Mouse (Mus musculus) hindbrain, embryonic 11.5 days (tissue): ENCODE data around the gene Colgalt2. TPM values are rescaled to one million over a fixed set of nuclear protein-coding genes. Genes with fewer than 3 reads are reported as not detected.

Experiments
- ATAC-seq: fragments of 200-750 bp; cut with Nextera tagmentation; 2 replicates; pipeline ENCODE4 v1.8.0; 2017; ENCODE audit warnings: mild to moderate bottlenecking, moderate TSS enrichment, moderate library complexity; ENCODE audit not compliant: low FRiP score
- DNase-seq: peaks from one replicate; pipeline ENCODE4 v3.0.0-alpha.2; 2015; ENCODE audit warnings: low spot score
- H3K27ac ChIP-seq: fragments of 300-500 bp; sonication (generic); 2 replicates; pipeline ENCODE4 v1.5.1; 2014; ENCODE audit warnings: mild to moderate bottlenecking, low read depth, low read length
- H3K27me3 ChIP-seq: fragments of 300-500 bp; sonication (generic); 2 replicates; pipeline ENCODE4 v1.6.1; 2014; ENCODE audit warnings: mild to moderate bottlenecking, low read length, moderate library complexity, mixed read lengths; ENCODE audit not compliant: control insufficient read depth, insufficient read depth
- H3K36me3 ChIP-seq: fragments of 300-500 bp; sonication (generic); 2 replicates; pipeline ENCODE4 v1.6.1; 2014; ENCODE audit warnings: mild to moderate bottlenecking, low read length, moderate library complexity, mixed read lengths; ENCODE audit not compliant: control insufficient read depth, insufficient read depth
- H3K4me1 ChIP-seq: fragments of 300-500 bp; sonication (generic); replicated peaks from 2 replicates; pipeline ENCODE4 v1.6.1; 2014; ENCODE audit warnings: low read length, mixed read lengths; ENCODE audit not compliant: control insufficient read depth, insufficient read depth
- H3K4me2 ChIP-seq: fragments of 300-500 bp; sonication (generic); replicated peaks from 2 replicates; pipeline ENCODE4 v1.6.1; 2014; ENCODE audit warnings: mild to moderate bottlenecking, low read depth, low read length
- H3K4me3 ChIP-seq: fragments of 300-500 bp; sonication (generic); 2 replicates; pipeline ENCODE4 v1.5.1; 2014; ENCODE audit warnings: low read depth, low read length
- H3K9ac ChIP-seq: fragments of 300-500 bp; sonication (generic); 2 replicates; pipeline ENCODE4 v1.6.1; 2014; ENCODE audit warnings: low read depth, low read length
- H3K9me3 ChIP-seq: fragments of 300-500 bp; sonication (generic); 2 replicates; pipeline ENCODE4 v1.6.1; 2016; ENCODE audit warnings: low read length; ENCODE audit not compliant: control insufficient read depth
- WGBS: fragments of 180-500 bp; shearing (Covaris S2); extraction: QIAGEN DNeasy Blood & Tissue Kit; methylation state at CpG from one replicate; pipeline ENCODE4 v1.1.7; 2014; 5-methylcytosine and 5-hydroxymethylcytosine counted together
- polyA plus RNA-seq: library from polyadenylated mRNA; unstranded; fragments of >200 nt; fragmentation: Nextera tagmentation; extraction: Ambion mirVana; gene quantifications from 2 replicates; pipeline ENCODE4 v1.2.1, GENCODE M21; 2014

The Colgalt2 gene
- polyA plus RNA-seq, 1 experiment from 2014 or later: 2.7 TPM

GRCm38 (mm10) chr1:152542747-152543378 is 143.2 kb downstream of the Colgalt2 start:
- no peak for ATAC-seq
- Histone ChIP-seq H3K4me2 (no peak overlapping the region), H3K9me3 (no peaks in the 10 kb centered on the region), H3K4me1 (no peaks in the 10 kb centered on the region), H3K27ac (no peak overlapping the region), H3K9ac (no peak overlapping the region), H3K27me3 (no peaks in the 10 kb centered on the region), H3K4me3 (no peak overlapping the region), H3K36me3 (no peaks in the 10 kb centered on the region)
- WGBS: 97% methylated on average over 6 of the region's 6 CpGs
- no peak for DNase-seq

GRCm38 (mm10) chr1:152543449-152544159 is 144.0 kb downstream of the Colgalt2 start:
- H3K4me1 ChIP-seq: no peaks in the 10 kb centered on the region
- H3K9ac ChIP-seq: no peak overlapping the region
- no peak overlapping the region for H3K4me2 ChIP-seq
- WGBS: 96% methylated on average over 2 of the region's 2 CpGs
- no peaks in the 10 kb centered on the region for H3K27me3 ChIP-seq
- H3K4me3 ChIP-seq: no peak overlapping the region
- DNase-seq (no peak), ATAC-seq (no peak)
- no peak overlapping the region for H3K27ac ChIP-seq
- H3K36me3 ChIP-seq: no peaks in the 10 kb centered on the region
- no peaks in the 10 kb centered on the region for H3K9me3 ChIP-seq

DNA sequence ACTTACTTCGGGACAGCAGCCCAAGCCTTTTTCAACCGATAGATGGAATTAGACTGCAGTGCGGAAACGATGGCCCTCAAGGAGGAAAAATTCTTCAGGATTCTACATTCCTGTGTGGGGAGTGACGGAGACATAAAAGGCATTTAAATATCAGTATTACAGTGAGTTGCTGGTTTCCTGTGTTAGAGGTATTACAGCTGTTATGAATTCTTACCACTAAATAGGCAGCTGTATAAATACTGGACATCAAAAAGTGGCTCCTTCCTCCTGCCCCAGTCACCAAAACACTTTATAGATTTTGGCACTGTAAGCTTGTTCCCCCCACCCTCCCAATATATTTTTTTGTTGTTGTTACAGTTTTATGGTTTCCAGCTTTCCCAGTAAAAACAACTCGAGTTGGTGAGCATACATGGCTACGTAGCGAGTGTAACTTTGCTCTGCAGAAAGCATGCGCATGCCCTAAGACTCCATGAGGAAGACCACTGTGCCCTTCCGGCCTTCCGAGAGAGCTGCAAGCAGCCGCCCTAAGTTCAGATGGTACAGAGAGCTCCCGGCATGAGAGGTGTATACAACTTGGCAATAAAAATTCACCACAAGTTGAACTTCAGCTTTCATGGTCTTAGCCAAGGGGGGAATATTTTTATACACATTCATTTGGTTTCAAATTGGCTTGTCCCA is 149.6 kb downstream of the Colgalt2 start:
- H3K4me2 ChIP-seq: no peak overlapping the region
- DNase-seq: no peak
- H3K36me3 ChIP-seq: no peaks in the 10 kb centered on the region
- WGBS: 89% methylated on average over 13 of the region's 13 CpGs
- no peaks in the 10 kb centered on the region for H3K4me1 ChIP-seq
- H3K27me3 ChIP-seq: no peaks in the 10 kb centered on the region
- H3K27ac ChIP-seq: no peak overlapping the region
- no peaks in the 10 kb centered on the region for H3K9me3 ChIP-seq
- H3K4me3 ChIP-seq: no peak overlapping the region
- no peak overlapping the region for H3K9ac ChIP-seq
- ATAC-seq: no peak

DNA sequence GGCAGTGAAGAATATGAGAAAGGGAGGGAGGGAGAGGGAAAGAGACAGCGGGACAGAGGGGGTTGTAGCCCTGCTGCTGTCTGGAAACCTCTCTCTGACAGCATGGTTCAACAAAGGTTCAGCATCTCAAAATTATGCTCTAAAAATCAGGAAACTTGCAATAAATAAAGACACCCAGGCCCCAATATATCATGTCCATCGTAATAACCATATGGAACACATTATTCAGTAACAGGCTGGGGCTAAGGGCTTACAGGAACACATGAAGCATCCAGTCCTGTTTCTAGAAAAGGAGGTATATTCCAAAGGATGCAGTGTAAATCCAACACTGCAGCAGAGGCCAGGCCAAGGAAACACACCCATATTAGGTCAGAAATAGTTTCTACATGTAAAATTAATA is 150.9 kb downstream of the Colgalt2 start:
- no peak for ATAC-seq
- Histone ChIP-seq H3K36me3 (no peaks in the 10 kb centered on the region), H3K4me1 (no peaks in the 10 kb centered on the region), H3K4me2 (no peak overlapping the region), H3K9ac (no peak overlapping the region), H3K27me3 (no peaks in the 10 kb centered on the region), H3K4me3 (no peak overlapping the region), H3K27ac (no peak overlapping the region), H3K9me3 (no peaks in the 10 kb centered on the region)
- DNase-seq: no peak
- 89% methylated on average over 2 of the region's 2 CpGs for WGBS

DNA sequence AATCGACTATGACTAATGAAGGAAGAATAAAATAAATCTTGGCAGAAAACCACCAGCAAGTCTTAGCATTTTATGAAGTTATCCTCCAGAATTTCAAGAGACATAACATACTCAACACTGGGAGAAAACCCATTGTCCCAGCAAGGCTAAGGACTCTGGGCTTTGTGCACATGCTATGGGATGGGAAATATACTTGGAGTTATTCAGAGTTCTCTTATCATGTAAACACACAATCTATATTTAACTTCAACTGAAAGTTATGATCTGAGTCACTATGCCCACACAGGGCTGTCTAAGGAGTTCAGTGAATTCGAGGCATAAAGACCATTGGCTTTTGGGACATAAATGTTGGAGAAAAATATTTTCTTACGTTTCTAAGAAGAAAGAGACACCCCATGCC is 151.3 kb downstream of the Colgalt2 start:
- H3K27ac ChIP-seq: no peak overlapping the region
- H3K27me3 ChIP-seq: no peaks in the 10 kb centered on the region
- ATAC-seq: no peak
- H3K9ac ChIP-seq: no peak overlapping the region
- WGBS: 89% methylated on average over 3 of the region's 3 CpGs
- peaks cover under 1% of the 10 kb centered on the region; the same call in 1 of the 2 replicates for H3K4me1 ChIP-seq
- no peak overlapping the region for H3K4me3 ChIP-seq
- H3K4me2 ChIP-seq: no peak overlapping the region
- DNase-seq: no peak
- H3K36me3 ChIP-seq: no peaks in the 10 kb centered on the region
- no peaks in the 10 kb centered on the region for H3K9me3 ChIP-seq

- no peak overlapping the region for H3K9ac ChIP-seq
- no peak overlapping the region for H3K4me3 ChIP-seq
- DNase-seq: no peak
- H3K4me2 ChIP-seq: no peak overlapping the region
- H3K36me3 ChIP-seq: no peaks in the 10 kb centered on the region
- 81% methylated on average over 15 of the region's 15 CpGs for WGBS
- no peak overlapping the region for H3K27ac ChIP-seq
- peaks cover 5% of the 10 kb centered on the region; the same call in 1 of the 2 replicates for H3K4me1 ChIP-seq
- H3K27me3 ChIP-seq: no peaks in the 10 kb centered on the region
- no peaks in the 10 kb centered on the region for H3K9me3 ChIP-seq
- ATAC-seq: no peak
These were observed 154.4 kb downstream of the Colgalt2 start for GRCm38 (mm10) chr1:152553912-152554547.

- peak; percentile 70 for DNase-seq
- Histone ChIP-seq H3K4me1 (peaks cover 5% of the 10 kb centered on the region; the same call in 1 of the 2 replicates), H3K9ac (no peak overlapping the region), H3K27ac (no peak overlapping the region; the same call in 1 of the 2 replicates), H3K36me3 (no peaks in the 10 kb centered on the region), H3K9me3 (no peaks in the 10 kb centered on the region), H3K4me2 (no peak overlapping the region), H3K4me3 (no peak overlapping the region), H3K27me3 (no peaks in the 10 kb centered on the region)
- ATAC-seq: peak; percentile 83
- 19% methylated on average over 7 of the region's 7 CpGs for WGBS
These were observed 156.4 kb downstream of the Colgalt2 start for GRCm38 (mm10) chr1:152555944-152556573.

DNA sequence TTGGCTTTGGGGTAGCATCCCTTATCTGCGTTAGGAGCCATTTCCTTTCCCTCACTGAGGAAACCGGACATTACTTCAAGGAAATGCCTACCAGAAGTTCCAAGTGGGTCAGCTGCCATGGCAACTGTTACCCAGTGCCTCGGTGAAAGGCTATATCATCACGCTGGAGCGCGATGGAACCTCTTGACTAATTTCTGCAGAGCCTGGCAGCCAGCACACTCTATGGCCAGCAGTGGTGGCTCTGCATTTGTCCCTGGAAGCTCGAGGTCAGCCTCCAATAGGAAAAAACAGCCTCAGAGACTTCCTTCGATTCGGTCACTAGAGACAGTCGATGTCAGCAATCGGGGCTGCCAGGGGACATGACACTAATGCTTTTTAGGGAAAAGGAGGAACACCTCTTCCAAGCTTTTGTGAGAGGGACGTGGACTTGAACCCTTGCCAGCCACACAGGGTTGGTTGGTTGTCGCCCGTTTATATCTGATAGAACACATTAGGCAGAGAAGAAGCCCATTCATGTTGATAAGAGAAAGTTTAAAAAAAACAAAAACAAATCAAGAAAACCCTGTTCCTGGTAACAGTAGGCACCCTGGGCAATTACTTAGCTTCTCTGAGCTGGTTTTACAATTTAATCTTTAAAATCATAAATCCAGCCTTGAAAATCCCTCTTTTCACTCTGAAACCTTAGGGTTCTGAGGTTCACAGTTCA is 157.1 kb downstream of the Colgalt2 start:
- Histone ChIP-seq H3K27ac (no peak overlapping the region), H3K9me3 (no peaks in the 10 kb centered on the region), H3K4me1 (peaks cover 5% of the 10 kb centered on the region; the same call in 1 of the 2 replicates), H3K4me2 (no peak overlapping the region), H3K36me3 (no peaks in the 10 kb centered on the region), H3K27me3 (no peaks in the 10 kb centered on the region), H3K9ac (no peak overlapping the region), H3K4me3 (no peak overlapping the region)
- 54% methylated on average over 14 of the region's 14 CpGs for WGBS
- DNase-seq (peak; percentile 59), ATAC-seq (peak; percentile 71; the same call in 1 of the 2 replicates)
